Mouse (Mus musculus): ENCODE measurements at regions not wholly inside any gene's neighbourhood (a gene's known extent, or its start where the extent isn't known, plus 50 kb on each side); places are given as distances from the start of the nearest gene placed in this dataset.

DNA sequence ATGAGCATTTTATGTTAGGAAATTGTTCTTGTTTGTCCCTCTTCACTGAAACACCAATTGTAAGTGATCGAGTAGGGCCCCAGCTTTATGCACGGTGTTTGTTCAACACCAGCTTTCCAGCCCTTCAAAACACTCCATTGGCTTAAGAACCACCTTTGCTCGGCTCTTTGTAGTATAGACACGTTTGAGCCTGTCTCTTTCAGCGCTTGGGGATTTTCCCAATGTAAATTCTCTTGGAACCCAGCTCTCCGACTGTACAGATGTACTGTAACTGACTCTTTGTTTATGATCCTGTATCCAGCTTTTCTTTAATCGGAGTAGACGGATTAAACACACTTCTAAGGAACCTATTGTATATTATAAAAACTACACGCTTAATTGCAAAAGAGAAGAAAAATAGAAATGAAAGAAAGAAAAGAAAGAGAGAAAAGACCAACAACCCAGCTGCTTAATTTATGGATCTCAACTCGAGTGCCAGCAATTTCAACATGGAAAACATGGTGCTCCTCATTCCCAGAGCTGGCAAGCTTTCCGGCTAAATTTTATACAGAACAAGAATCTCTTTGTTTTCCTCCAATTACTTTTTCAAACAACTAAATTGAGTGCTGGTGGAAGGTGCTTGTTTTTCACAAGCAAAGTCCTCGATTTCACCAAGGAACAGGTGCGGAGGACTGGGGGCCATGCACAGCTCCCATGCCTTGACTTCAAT lies 430.4 kb downstream of the Adgrl2 start:
- Histone ChIP-seq H3K27ac (ENCODE audit: control insufficient read depth, insufficient read depth, low read depth, low read length) (no peak overlapping the region), H3K4me3 (ENCODE audit: control insufficient read depth, low read depth, low read length) (no peak overlapping the region), H3K4me1 (ENCODE audit: control insufficient read depth, insufficient read depth, low read length) (no peaks in the 10 kb centered on the region), H3K36me3 (ENCODE audit: control insufficient read depth, insufficient read depth, low read length) (no peaks in the 10 kb centered on the region), H3K27me3 (ENCODE audit: control insufficient read depth, insufficient read depth, low read length) (no peaks in the 10 kb centered on the region)
- TF ChIP-seq CTCF (IDR thresholded peaks at IDR 0.05; ENCODE audit: control insufficient read depth, insufficient read depth, insufficient replicate concordance, low read depth, low read length): no peak
- TF ChIP-seq POLR2A (IDR thresholded peaks at IDR 0.05; ENCODE audit: control insufficient read depth, low read depth, low read length): no peak

DNA sequence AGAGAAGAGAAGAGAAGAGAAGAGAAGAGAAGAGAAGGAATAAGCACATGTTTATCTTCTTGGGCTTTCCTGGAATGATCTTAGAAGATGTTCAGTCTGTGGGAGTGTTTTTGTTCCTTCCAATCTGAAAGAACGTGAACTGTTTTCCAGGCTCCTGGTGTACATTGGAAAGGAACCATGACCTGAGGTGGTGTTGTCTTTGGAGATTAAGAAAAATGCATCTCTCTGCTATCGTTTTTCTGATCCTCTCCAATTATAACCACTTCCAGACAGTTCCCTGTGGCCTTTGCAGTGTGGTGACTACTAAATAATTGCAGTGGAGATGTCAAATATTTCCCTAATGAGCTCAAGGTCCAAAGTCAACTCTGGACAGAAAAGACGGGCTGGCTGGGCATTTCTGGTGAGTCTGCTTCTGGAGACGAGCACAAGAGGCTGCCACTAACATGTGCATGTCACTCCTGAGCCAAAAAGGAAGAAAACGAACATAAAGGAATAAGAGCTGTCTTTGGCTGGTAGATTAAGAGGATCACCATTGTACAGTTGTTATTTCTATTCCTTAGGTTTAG lies 431.7 kb downstream of the Adgrl2 start:
- Histone ChIP-seq H3K27me3 (ENCODE audit: control insufficient read depth, insufficient read depth, low read length) (no peaks in the 10 kb centered on the region), H3K4me3 (ENCODE audit: control insufficient read depth, low read depth, low read length) (no peak overlapping the region), H3K4me1 (ENCODE audit: control insufficient read depth, insufficient read depth, low read length) (no peaks in the 10 kb centered on the region), H3K27ac (ENCODE audit: control insufficient read depth, insufficient read depth, low read depth, low read length) (no peak overlapping the region), H3K36me3 (ENCODE audit: control insufficient read depth, insufficient read depth, low read length) (no peaks in the 10 kb centered on the region)
- TF ChIP-seq CTCF (IDR thresholded peaks at IDR 0.05; ENCODE audit: control insufficient read depth, insufficient read depth, insufficient replicate concordance, low read depth, low read length) (no peak), POLR2A (IDR thresholded peaks at IDR 0.05; ENCODE audit: control insufficient read depth, low read depth, low read length) (no peak)

DNA sequence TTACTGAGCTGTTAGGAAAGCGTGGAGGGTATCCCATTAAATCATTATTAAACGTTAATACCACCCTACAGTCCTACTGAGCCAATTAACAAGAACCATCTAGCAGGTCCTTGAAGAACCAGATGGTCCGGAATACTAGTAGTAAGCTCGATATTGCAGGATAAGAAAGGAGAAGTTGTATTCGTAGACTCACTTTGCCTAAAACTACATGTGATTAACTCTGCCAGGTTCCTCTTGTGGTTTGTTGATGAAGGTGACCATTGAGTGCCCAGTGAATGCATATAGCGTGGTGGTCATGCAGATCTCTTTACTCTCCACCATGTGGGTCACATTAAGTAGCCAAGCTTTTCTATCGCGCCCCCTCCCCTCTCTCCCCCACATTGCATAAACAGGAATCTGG lies 435.0 kb downstream of the Adgrl2 start:
- Histone ChIP-seq H3K27me3 (ENCODE audit: control insufficient read depth, insufficient read depth, low read length) (no peaks in the 10 kb centered on the region), H3K4me1 (ENCODE audit: control insufficient read depth, insufficient read depth, low read length) (no peaks in the 10 kb centered on the region), H3K36me3 (ENCODE audit: control insufficient read depth, insufficient read depth, low read length) (no peaks in the 10 kb centered on the region), H3K4me3 (ENCODE audit: control insufficient read depth, low read depth, low read length) (no peak overlapping the region), H3K27ac (ENCODE audit: control insufficient read depth, insufficient read depth, low read depth, low read length) (no peak overlapping the region)
- TF ChIP-seq CTCF (IDR thresholded peaks at IDR 0.05; ENCODE audit: control insufficient read depth, insufficient read depth, insufficient replicate concordance, low read depth, low read length) (no peak), POLR2A (IDR thresholded peaks at IDR 0.05; ENCODE audit: control insufficient read depth, low read depth, low read length) (no peak)

DNA sequence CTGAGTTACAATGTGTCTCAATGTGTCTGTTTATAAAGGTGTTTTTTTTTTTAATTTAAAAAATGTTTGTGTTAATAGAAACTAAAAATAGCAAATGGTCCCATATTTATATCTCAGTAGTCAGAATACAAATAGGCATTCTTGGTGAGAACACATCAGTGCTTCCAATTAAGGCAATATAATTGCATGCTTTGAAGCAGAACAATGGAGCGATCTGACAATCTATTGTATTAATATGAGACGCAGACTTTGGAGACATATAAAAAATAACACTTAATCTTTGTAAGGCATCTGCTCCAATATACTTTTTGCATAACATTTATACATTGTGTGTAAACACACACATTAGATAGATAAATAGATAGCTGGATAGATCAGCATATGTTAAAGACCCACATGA lies 439.6 kb downstream of the Adgrl2 start:
- peaks cover 6% of the 10 kb centered on the region; the same call in 1 of the 2 replicates for H3K4me1 ChIP-seq (ENCODE audit: control insufficient read depth, insufficient read depth, low read length)
- H3K36me3 ChIP-seq (ENCODE audit: control insufficient read depth, insufficient read depth, low read length): no peaks in the 10 kb centered on the region
- TF ChIP-seq POLR2A (IDR thresholded peaks at IDR 0.05; ENCODE audit: control insufficient read depth, low read depth, low read length): no peak
- TF ChIP-seq CTCF (IDR thresholded peaks at IDR 0.05; ENCODE audit: control insufficient read depth, insufficient read depth, insufficient replicate concordance, low read depth, low read length): no peak
- H3K27ac ChIP-seq (ENCODE audit: control insufficient read depth, insufficient read depth, low read depth, low read length): no peak overlapping the region
- no peaks in the 10 kb centered on the region for H3K27me3 ChIP-seq (ENCODE audit: control insufficient read depth, insufficient read depth, low read length)
- no peak overlapping the region for H3K4me3 ChIP-seq (ENCODE audit: control insufficient read depth, low read depth, low read length)

DNA sequence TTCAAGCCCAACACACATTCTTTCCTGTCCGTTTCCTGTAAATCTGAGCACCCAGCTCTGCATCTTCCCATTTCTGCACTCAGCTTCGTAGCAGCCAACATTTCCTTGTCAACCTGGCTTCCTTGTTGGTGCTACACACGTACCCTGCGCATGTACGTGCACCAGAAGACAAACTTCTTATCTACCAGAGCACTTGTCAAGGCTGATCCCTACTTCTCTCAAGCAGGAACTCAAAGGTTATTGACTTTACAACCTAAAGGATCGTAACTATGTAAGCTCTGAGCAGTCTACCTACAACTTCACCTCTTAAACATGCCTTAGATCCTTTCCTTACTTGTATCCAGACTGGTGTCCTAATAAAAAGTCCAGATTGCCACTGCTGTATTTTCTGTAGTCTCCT lies 445.4 kb downstream of the Adgrl2 start:
- no peak overlapping the region for H3K27ac ChIP-seq (ENCODE audit: control insufficient read depth, insufficient read depth, low read depth, low read length)
- no peaks in the 10 kb centered on the region for H3K36me3 ChIP-seq (ENCODE audit: control insufficient read depth, insufficient read depth, low read length)
- H3K4me3 ChIP-seq (ENCODE audit: control insufficient read depth, low read depth, low read length): peak overlapping the region; percentile 71
- no peak for TF ChIP-seq POLR2A (IDR thresholded peaks at IDR 0.05; ENCODE audit: control insufficient read depth, low read depth, low read length)
- no peak for TF ChIP-seq CTCF (IDR thresholded peaks at IDR 0.05; ENCODE audit: control insufficient read depth, insufficient read depth, insufficient replicate concordance, low read depth, low read length)
- no peaks in the 10 kb centered on the region for H3K27me3 ChIP-seq (ENCODE audit: control insufficient read depth, insufficient read depth, low read length)
- peaks cover 6% of the 10 kb centered on the region; the same call in 1 of the 2 replicates for H3K4me1 ChIP-seq (ENCODE audit: control insufficient read depth, insufficient read depth, low read length)

DNA sequence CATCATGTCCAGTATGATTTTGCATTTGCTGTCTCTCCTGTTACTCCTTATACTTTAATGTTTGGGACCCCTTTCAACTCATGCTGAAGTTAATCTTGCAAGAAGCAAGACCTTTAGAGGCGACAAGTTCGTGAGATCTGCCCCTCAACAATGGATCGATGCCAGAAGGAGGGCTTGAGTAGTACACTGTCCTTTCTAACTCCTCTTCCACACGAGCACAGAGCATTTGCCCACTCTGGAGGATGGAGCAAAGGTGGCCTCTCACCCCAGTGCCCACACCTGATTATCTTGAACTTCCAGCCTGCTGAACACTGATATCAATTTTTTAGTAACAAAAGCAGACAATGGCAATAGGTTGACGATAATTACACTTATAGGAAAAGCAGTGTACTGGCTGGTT lies 448.1 kb downstream of the Adgrl2 start:
- no peaks in the 10 kb centered on the region for H3K4me1 ChIP-seq (ENCODE audit: control insufficient read depth, insufficient read depth, low read length)
- H3K27me3 ChIP-seq (ENCODE audit: control insufficient read depth, insufficient read depth, low read length): no peaks in the 10 kb centered on the region
- no peak for TF ChIP-seq POLR2A (IDR thresholded peaks at IDR 0.05; ENCODE audit: control insufficient read depth, low read depth, low read length)
- TF ChIP-seq CTCF (IDR thresholded peaks at IDR 0.05; ENCODE audit: control insufficient read depth, insufficient read depth, insufficient replicate concordance, low read depth, low read length): no peak
- no peak overlapping the region for H3K27ac ChIP-seq (ENCODE audit: control insufficient read depth, insufficient read depth, low read depth, low read length)
- H3K4me3 ChIP-seq (ENCODE audit: control insufficient read depth, low read depth, low read length): no peak overlapping the region
- H3K36me3 ChIP-seq (ENCODE audit: control insufficient read depth, insufficient read depth, low read length): no peaks in the 10 kb centered on the region

DNA sequence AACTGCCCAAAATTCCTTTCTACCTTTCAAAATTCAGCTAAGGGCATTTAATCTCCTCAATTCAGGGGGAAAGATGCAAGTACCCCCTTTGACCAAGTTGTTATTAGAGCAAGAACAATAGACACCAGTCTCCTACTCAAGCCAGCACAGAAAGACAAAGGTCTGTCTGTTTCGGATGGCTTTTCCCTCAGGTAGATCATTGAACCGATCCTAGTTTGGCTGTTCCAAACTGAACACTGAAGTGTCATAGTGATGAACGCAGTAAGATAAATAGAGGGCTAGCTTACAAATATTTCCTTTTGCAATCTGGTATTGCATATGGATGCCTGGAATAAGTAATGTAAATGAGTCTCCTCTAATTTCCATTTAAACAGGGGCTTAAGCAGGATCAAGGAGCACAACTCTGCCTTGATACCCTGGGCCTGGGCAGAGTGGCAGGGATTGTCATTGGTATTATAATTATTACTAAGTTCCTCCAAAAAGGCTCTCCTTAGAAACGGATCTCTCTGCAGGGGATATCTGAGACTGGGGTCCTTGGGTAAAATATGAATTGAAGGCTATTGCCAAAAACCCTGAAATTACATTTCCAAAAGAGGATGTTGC lies 452.6 kb downstream of the Adgrl2 start:
- Histone ChIP-seq H3K4me1 (ENCODE audit: control insufficient read depth, insufficient read depth, low read length) (no peaks in the 10 kb centered on the region), H3K27ac (ENCODE audit: control insufficient read depth, insufficient read depth, low read depth, low read length) (no peak overlapping the region)
- TF ChIP-seq POLR2A (IDR thresholded peaks at IDR 0.05; ENCODE audit: control insufficient read depth, low read depth, low read length): no peak
- TF ChIP-seq CTCF (IDR thresholded peaks at IDR 0.05; ENCODE audit: control insufficient read depth, insufficient read depth, insufficient replicate concordance, low read depth, low read length): no peak

More for the DNA sequence above, 452.6 kb downstream of the Adgrl2 start:
- Histone ChIP-seq H3K36me3 (ENCODE audit: control insufficient read depth, insufficient read depth, low read length) (no peaks in the 10 kb centered on the region), H3K27me3 (ENCODE audit: control insufficient read depth, insufficient read depth, low read length) (no peaks in the 10 kb centered on the region), H3K4me3 (ENCODE audit: control insufficient read depth, low read depth, low read length) (no peak overlapping the region)

All from testis, adult 2 months (tissue).